Mouse (Mus musculus): Measurements from ENCODE around the gene Gm8994. TPM values are rescaled to one million over a fixed set of nuclear protein-coding genes. Genes with fewer than 3 reads are reported as not detected.

Gene Gm8994
- polyA plus RNA-seq, 1 experiment from 2014 or later: not detected

Other genes with a start within 250 kb of the Gm8994 start
- 0.77 and 1.2 TPM in 2 replicates for gene Grin2b, start 154.0 kb upstream of the Gm8994 start, polyA plus RNA-seq (2014; fragmentation: Nextera tagmentation; extraction: Ambion mirVana)
- 0.11 TPM in 1 of 2 replicates, not detected in the other for gene E330021D16Rik, start 88.0 kb downstream of the Gm8994 start, polyA plus RNA-seq (2014; fragmentation: Nextera tagmentation; extraction: Ambion mirVana)
- gene Atf7ip, start 178.6 kb downstream of the Gm8994 start, polyA plus RNA-seq (2014; fragmentation: Nextera tagmentation; extraction: Ambion mirVana): 32.9 and 36.0 TPM in 2 replicates

Measured in intestine, embryonic 14.5 days (tissue).